Mouse (Mus musculus) layer of hippocampus, postnatal 25 days (tissue): ENCODE data around the gene Cwc22. TPM values are rescaled to one million over a fixed set of nuclear protein-coding genes. Genes with fewer than 3 reads are reported as not detected.
"Not testable (repeated sequence)": the region's sequence is repeated elsewhere in the genome, so short reads cannot be mapped to it uniquely, and the experiment has no call there.

ENCODE experiments used
- DNase-seq, 2 experiments: peaks; one replicate each; pipeline ENCODE4 v3.0.0; 2022; ENCODE audit warnings: mixed read lengths in 2 of 2, low spot score in 1 of 2; ENCODE audit errors: extremely low spot score in 1 of 2
- total RNA-seq, 2 experiments: library from RNA; stranded (reverse); gene quantifications; 2 replicates each; pipeline ENCODE4 v1.2.3; 2021

Gene Cwc22
- total RNA-seq, 2 experiments from 2014 or later: 26.3 to 27.9 TPM

DNA sequence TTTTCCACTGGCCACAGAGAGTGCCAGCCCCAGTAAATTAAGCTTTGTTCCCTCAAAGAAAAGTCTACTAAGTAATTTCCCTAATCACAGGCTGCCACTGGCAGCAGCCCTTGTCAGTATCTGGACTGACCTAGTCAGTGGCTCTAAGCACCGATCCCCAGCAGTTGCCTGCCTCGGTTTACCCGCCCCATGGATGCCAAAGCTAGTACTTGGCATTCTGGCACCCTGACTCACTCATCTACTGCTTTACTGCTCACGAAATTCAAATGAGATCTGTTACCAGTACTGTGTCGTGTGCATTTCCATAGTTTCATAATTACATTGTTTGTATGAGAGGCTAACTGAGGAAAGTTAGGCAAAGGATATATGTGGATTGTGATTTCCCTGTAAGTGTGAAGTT, 44.9 kb downstream of the Cwc22 start:
- no peak for DNase-seq

DNA sequence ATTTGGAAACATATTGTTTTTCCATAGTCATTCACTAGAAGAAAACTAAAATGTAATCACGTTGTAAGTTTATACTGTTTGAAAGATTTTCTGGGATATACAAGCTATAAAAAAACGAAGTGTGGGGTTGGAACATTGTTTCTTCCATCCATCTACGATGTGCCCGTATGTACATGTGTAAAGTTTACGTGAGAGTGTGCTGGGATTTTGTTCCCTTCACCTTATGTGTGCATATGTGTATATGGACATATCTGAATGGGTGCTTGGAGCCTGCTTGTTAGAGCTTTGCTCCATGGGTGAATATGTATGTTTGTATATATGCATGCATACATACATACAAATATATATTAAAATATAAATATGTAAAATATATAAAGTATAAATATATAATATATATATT, 45.4 kb downstream of the Cwc22 start:
- no peak for DNase-seq

DNA sequence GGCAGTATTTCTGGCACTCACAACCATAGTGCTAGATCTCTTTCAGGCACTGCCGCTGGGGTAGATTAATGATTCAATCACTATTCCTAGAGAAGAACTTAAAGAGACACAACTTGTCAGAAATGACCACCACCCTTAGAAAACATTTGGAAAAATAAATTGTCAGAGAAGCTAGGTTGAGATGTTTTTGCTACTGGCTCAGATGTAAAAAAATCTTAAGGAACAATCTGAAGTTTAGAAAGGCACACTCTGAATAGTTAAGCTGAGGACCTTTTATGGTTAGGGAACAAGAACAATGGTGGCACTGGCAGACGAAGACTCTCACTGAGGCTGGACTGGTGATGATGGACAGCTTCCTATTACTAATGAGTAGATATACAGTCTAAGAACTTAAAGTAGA, 46.1 kb downstream of the Cwc22 start:
- no peak for DNase-seq

DNA sequence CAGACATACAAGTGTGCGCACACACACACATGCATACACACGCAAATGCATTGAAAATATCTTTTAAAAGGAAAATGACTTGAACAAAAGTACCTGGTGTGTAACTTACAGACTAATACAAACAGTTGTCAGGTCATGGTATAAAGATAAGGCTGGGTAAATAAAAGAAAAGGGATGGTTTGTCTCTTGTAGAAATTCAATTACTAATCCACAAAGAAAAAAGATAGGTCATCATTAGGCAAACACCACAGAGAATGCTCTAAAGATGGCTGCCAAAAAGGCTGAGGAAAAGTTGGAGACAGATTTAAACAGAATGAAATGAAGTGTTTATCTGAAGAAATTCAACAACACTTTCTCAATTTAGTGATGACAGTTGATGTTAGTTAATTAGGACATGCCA, 47.7 kb downstream of the Cwc22 start:
- DNase-seq: no peak

- DNase-seq: no peak
These were observed 48.2 kb downstream of the Cwc22 start for GRCm38 (mm10) chr2:77897988-77898387.

GRCm38 (mm10) chr2:77897558-77897899, 48.6 kb downstream of the Cwc22 start:
- no peak for DNase-seq

- no peak for DNase-seq
These were observed 49.2 kb downstream of the Cwc22 start for GRCm38 (mm10) chr2:77896843-77897557.

GRCm38 (mm10) chr2:77895906-77896570, 50.1 kb downstream of the Cwc22 start:
- not testable (repeated sequence) for DNase-seq

- DNase-seq: no peak
These were observed 51.3 kb downstream of the Cwc22 start for GRCm38 (mm10) chr2:77894896-77895295.

- no peak for DNase-seq
These were observed 52.7 kb downstream of the Cwc22 start for GRCm38 (mm10) chr2:77893505-77893904.

GRCm38 (mm10) chr2:77892573-77892972, 53.6 kb downstream of the Cwc22 start:
- DNase-seq: no peak

DNA sequence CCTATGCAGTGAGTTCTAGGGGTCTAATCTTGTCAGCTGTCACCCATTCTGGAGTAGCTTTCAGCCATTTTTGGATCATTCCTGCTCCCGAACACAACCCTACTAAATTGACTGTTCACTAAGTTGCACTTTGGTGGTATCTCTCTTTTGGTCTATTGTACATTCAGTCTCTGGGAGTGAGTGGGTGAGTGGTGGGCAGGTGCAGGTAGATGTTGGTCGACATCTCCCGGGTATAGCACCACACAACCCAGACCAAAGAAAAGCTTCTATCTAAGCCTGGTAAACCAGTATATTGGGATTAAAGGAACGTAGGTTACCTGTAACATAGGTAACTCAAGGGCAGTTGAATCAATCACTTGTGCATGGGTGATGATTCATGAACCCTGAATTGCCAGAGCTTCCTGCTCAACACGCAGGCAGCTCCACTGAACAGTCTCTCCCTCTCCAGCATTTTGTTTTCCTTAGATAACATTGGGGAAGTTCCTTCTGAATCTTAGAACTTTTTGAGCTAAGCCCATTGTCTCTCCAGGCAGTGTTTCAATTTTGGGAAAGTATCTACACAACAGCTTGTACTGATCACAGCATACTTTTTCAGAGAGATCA, 55.2 kb downstream of the Cwc22 start:
- no peak for DNase-seq

GRCm38 (mm10) chr2:77889949-77890348, 56.2 kb downstream of the Cwc22 start:
- DNase-seq: no peak

DNA sequence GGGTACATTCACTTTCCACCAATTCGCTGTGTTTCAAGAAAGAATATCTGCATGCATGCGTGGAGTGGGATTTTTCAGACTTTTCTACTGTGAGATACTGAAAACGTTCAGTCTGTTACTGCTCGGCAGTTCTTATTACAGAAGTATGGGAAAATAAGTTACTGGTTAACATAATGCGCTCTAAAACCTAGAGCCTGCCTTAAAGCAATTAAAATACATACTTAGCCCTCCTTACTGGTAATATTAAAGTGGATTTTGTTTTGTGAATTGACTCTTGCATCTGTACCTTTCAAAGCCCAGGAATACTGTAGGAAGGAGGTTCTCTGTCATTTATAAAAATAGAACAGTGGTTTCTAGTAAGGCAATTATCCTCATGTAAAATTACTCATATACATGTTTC, 56.8 kb downstream of the Cwc22 start:
- DNase-seq: no peak

DNA sequence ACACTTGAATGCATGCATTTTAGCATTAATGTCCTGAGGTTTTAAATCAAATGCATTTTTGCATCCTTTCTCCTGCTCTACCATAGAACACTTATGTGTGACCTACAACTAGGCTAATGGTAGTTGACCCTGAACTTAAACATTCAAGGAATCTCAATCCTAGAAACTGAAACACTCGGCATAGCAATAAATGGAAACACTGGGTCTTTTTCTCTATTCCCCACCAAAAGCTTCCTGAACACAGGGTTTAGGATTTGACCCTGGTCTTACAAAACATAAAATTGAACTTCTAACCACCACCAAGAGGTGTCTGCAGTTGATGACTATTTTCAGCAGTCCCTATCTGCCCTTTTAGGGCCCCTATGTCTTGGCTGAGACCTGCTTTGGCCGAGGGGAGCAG, 57.3 kb downstream of the Cwc22 start:
- DNase-seq: no peak

- DNase-seq: no peak
These were observed 58.1 kb downstream of the Cwc22 start for GRCm38 (mm10) chr2:77888056-77888455.

DNA sequence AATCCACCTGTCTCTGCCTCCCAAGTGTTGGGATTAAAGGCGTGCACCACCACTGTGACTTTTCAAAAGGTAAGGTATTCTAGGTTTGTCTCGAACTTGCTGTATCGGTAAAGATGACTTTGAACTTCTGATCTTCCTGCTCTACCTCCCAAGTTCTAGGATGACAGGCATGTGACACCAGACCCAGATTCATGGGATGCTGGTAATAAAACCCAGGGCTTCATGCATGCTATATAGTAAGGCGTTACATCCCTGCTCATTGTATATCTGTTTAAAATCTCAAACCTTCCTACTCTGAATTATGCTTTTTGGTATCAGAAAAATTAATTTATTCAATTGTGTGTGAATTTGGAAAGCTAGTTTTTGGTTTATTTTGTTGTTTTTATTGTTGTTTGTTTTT, 59.0 kb downstream of the Cwc22 start:
- DNase-seq: no peak

DNA sequence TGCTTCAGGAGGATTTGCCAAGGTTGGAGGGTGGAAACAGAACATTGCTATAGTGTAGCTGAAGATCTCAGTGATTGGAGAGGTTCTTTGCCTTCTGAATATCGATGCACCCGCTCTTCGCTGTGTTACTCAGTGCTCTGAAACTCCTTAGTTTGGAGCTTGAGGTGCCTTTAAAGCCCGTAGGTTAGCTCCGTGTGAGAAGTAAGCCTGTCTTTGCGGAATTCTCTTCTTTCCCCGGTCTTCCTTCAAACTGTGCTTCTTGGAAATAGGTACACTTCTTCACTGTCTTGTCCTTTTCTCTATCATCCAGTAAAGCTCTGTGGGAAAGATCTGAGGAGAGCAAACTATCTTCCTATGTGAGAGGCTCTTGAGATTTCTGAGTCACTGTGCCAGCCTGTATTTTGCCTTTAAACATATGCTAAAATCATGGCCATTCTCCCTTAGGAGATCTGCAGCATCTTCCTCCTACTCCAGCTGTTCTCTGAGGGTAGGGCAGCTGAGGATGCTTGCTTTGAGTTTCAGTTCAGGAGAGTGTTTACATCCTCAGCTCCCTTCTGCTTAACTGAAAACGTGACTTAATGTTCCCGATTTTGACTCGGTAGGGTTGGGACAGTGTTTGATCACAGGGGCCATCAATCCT, 60.6 kb downstream of the Cwc22 start:
- no peak for DNase-seq

DNA sequence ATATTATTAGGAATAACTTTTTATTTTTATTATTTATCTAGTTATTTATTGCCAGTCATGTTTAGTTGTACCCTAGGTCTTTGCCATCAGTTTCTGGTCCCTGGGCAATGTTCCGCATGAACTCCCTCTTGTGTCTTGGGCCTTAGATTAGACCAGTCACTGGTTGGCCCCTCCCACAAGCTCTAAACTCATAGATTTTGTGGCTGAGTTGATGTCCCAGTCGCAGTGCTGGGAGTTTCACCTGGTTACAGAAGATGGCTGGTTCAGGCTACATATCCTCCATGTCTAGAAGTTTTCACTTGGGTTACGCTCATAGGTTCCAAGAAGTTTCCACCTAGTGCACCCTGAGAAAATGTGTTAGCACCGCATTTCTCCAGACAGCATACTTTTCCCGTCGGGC, 61.1 kb downstream of the Cwc22 start:
- DNase-seq: no peak

GRCm38 (mm10) chr2:77884491-77884890, 61.7 kb downstream of the Cwc22 start:
- no peak for DNase-seq

DNA sequence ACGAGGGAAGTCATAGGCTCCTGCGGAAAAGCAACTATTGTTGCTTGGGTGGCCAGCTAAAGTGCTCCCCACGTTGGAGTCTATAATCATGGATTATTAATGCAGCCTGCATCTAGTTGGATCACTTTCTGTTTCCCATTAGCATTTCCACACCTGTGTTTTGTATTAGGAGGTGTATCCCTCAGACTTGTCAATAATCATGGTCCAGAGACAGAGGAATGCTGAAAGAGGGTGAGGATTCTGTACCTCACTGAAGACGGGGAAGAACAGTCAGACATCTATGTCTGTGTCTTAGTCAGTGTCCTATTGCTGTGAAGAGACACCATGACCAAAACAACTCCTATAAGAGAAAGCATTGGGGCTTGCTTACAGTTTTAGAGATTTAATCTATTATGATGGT, 63.2 kb downstream of the Cwc22 start:
- DNase-seq: no peak
